Mouse (Mus musculus): ENCODE data around the gene Pcp2.

DNA sequence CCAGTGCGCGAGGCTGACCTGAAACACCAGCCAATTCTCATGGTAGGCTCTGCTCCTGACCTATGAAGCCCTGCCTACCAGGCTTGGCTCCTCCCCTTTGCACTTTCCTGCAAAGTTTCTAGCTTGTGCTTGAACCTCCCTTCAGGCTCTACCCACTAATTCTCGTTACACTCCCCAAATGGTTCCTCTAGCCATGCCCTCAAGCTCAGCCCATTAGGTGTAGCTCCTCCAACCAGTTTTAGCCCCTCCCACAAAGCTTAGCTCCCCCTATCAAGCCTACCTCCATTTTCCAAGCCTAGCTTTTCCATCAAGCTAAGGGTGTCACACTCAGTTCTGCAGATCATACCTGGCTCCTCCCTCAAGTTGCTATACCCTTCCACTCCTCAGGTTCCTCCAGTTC is 27.3 kb downstream of the Pcp2 start:
- TF ChIP-seq ZNF384 (IDR thresholded peaks at IDR 0.05; ENCODE audit: low read depth, low read length), result no peak
- no peak for TF ChIP-seq CHD2 (IDR thresholded peaks at IDR 0.05; ENCODE audit: low read depth, low read length)
- TF ChIP-seq HCFC1 (IDR thresholded peaks at IDR 0.05; ENCODE audit: borderline replicate concordance, insufficient read depth, low read length), result no peak
- no peak for TF ChIP-seq ZC3H11A (IDR thresholded peaks at IDR 0.05; ENCODE audit: borderline replicate concordance, low read depth, low read length)
- TF ChIP-seq MAFK (IDR thresholded peaks at IDR 0.05; ENCODE audit: insufficient read depth, low read depth, low read length), result no peak
